Mouse (Mus musculus) forebrain, embryonic 14.5 days (tissue): Measurements from ENCODE around the gene Ankrd60. TPM values are rescaled to one million over a fixed set of nuclear protein-coding genes. Genes with fewer than 3 reads are reported as not detected.

ENCODE experiments used
- ATAC-seq: fragments of 200-750 bp; cut with Nextera tagmentation; 2 replicates; pipeline ENCODE4 v1.8.0; 2017; ENCODE audit warnings: mild to moderate bottlenecking, moderate library complexity
- DNase-seq: peaks from one replicate; pipeline ENCODE4 v3.0.0-alpha.2; 2015; ENCODE audit warnings: low spot score
- H3K27ac ChIP-seq: fragments of 300-500 bp; sonication (generic); 2 replicates; pipeline ENCODE4 v1.5.1; 2014; ENCODE audit warnings: low read depth, mild to moderate bottlenecking, control low read depth, low read length, moderate library complexity
- H3K27me3 ChIP-seq: fragments of 300-500 bp; sonication (generic); replicated peaks from 2 replicates; pipeline ENCODE4 v1.6.1; 2014; ENCODE audit warnings: low read length, control low read depth, mixed read lengths; ENCODE audit not compliant: control insufficient read depth, insufficient read depth
- H3K36me3 ChIP-seq: fragments of 300-500 bp; sonication (generic); 2 replicates; pipeline ENCODE4 v1.6.1; 2014; ENCODE audit warnings: low read length, control low read depth; ENCODE audit not compliant: control insufficient read depth, insufficient read depth
- H3K4me1 ChIP-seq: fragments of 300-500 bp; sonication (generic); 2 replicates; pipeline ENCODE4 v1.6.1; 2014; ENCODE audit warnings: antibody characterized with exemption, low read length, control low read depth; ENCODE audit not compliant: control insufficient read depth, insufficient read depth
- H3K4me2 ChIP-seq: fragments of 300-500 bp; sonication (generic); 2 replicates; pipeline ENCODE4 v1.6.1; 2014; ENCODE audit warnings: mild to moderate bottlenecking, control low read depth, low read length
- H3K4me3 ChIP-seq: fragments of 300-500 bp; sonication (generic); 2 replicates; pipeline ENCODE4 v1.5.1; 2014; ENCODE audit warnings: low read depth, low read length, control low read depth
- H3K9ac ChIP-seq: fragments of 300-500 bp; sonication (generic); 2 replicates; pipeline ENCODE4 v1.6.1; 2014; ENCODE audit warnings: mild to moderate bottlenecking, low read length, control low read depth, moderate library complexity
- H3K9me3 ChIP-seq: fragments of 300-500 bp; sonication (generic); replicated peaks from 2 replicates; pipeline ENCODE4 v1.6.1; 2016; ENCODE audit warnings: low read length, control low read depth, mixed read lengths; ENCODE audit not compliant: control insufficient read depth
- WGBS: fragments of 180-500 bp; shearing (Covaris S2); extraction: QIAGEN DNeasy Blood & Tissue Kit; methylation state at CpG from one replicate; pipeline ENCODE4 v1.1.7; 2014; 5-methylcytosine and 5-hydroxymethylcytosine counted together
- polyA plus RNA-seq: library from polyadenylated mRNA; unstranded; fragments of >200 nt; fragmentation: Nextera tagmentation; extraction: Ambion mirVana; gene quantifications from 2 replicates; pipeline ENCODE4 v1.2.1, GENCODE M21; 2014

Gene Ankrd60
- not detected in 2 replicates for polyA plus RNA-seq

DNA sequence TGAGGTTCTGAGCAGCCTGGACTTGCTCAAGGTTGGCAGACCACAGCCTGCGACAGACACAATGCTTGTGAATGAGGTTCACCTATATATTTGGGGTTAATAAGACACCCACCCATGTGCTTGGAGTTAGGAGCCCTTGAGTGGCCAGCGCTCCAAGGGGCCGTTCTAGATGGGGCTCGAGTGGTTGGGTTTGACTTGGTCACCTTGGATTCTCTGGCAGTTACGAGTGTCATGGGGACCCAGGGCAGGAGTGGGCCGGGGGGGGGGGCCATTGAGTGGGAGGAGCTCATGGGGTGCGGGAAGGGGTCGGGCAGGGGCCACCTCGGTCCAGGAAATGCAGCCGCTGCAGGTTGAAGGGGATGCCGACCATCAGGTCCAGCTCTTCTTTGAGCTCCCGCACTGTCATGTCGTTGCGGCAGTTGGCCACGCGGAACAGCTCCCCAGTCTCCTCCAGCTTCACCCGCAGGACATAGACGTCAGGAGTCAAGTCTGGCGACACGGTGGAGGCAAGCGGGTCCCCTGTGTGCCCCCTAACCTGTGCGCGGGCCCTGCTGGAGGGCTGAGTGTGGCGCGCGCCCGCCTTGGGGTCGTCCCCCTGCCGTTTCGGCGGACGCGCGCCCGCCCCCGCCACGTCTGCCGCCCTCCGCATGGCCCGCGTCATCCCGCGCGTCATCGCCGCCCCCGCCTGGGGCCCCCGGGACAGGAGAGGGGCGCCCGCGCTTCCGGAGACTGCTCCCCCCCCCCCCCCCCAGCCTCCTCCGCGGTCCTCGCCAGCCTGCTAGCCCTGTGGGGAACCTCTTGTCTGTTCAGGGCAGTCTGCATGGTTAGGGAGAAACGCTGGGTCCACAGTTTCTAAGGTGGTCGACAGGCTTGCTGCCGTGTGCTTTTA, at the start of gene Ankrd60:
Gene Ankrd60 (minus strand): TSS at position 697 of the 889 bp plus-strand sequence.
- H3K36me3 ChIP-seq = no peaks in the 10 kb centered on the region
- H3K27ac ChIP-seq = no peak within 1 kb of the TSS
- no peaks in the 10 kb centered on the region for H3K4me1 ChIP-seq
- ATAC-seq (peak; percentile 66), DNase-seq (peak; percentile 21)
- 10% methylated on average over 55 of the region's 58 CpGs for WGBS
- H3K4me2 ChIP-seq = peak within 1 kb of the TSS; percentile 73
- peak within 1 kb of the TSS; percentile 36 for H3K4me3 ChIP-seq
- 0 out of 2 replicates have a peak, but pooled peaks cover 3% of the 10 kb centered on the region for H3K27me3 ChIP-seq
- no peaks in the 10 kb centered on the region for H3K9me3 ChIP-seq
- H3K9ac ChIP-seq = peak within 1 kb of the TSS; percentile 45; the same call in 1 of the 2 replicates

GRCm38 (mm10) chr2:173625786-173626185, 47.6 kb upstream of the Ankrd60 start:
- Histone ChIP-seq H3K4me3 (no peak overlapping the region), H3K4me1 (no peaks in the 10 kb centered on the region), H3K9me3 (no peaks in the 10 kb centered on the region), H3K9ac (no peak overlapping the region), H3K27ac (no peak overlapping the region), H3K27me3 (no peaks in the 10 kb centered on the region), H3K36me3 (no peaks in the 10 kb centered on the region), H3K4me2 (no peak overlapping the region)
- 86% methylated on average over 3 of the region's 3 CpGs for WGBS
- no peak for ATAC-seq
- no peak for DNase-seq

GRCm38 (mm10) chr2:173624667-173625066, 46.5 kb upstream of the Ankrd60 start:
- DNase-seq (no peak), ATAC-seq (no peak)
- Histone ChIP-seq H3K9me3 (no peaks in the 10 kb centered on the region), H3K4me2 (no peak overlapping the region), H3K27ac (no peak overlapping the region), H3K9ac (no peak overlapping the region), H3K27me3 (no peaks in the 10 kb centered on the region), H3K4me3 (no peak overlapping the region), H3K4me1 (no peaks in the 10 kb centered on the region), H3K36me3 (no peaks in the 10 kb centered on the region)
- 86% methylated on average over 7 of the region's 7 CpGs for WGBS

GRCm38 (mm10) chr2:173622173-173622601, 44.0 kb upstream of the Ankrd60 start:
- no peak for DNase-seq
- H3K9ac ChIP-seq = no peak overlapping the region
- H3K9me3 ChIP-seq = no peaks in the 10 kb centered on the region
- no peak overlapping the region for H3K4me3 ChIP-seq
- ATAC-seq = no peak
- no peak overlapping the region for H3K27ac ChIP-seq
- no peaks in the 10 kb centered on the region for H3K27me3 ChIP-seq
- 83% methylated on average over 7 of the region's 7 CpGs for WGBS
- H3K36me3 ChIP-seq = no peaks in the 10 kb centered on the region
- no peaks in the 10 kb centered on the region for H3K4me1 ChIP-seq
- H3K4me2 ChIP-seq = no peak overlapping the region

DNA sequence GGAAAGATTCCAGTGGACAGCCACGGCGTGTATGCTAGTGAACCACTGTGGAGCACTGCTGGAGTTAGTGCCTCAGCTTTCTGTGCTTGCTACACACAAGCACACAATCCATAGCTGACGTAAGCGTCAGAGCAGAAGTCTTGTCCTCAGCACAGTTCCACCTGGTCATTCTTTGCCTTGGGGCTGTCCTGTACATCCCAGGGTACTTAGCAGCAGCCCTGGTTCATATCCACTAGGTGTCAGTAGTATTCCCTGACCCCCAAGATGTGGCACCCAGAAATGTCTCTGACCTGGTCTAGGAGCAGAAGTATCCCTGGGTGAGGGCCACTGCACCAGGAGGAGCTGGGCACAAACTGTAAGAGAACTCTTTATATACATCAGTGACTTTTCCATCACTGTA, 42.5 kb upstream of the Ankrd60 start:
- H3K27me3 ChIP-seq = no peaks in the 10 kb centered on the region
- H3K4me1 ChIP-seq = no peaks in the 10 kb centered on the region
- H3K4me3 ChIP-seq = no peak overlapping the region
- no peaks in the 10 kb centered on the region; the same call in 1 of the 2 replicates for H3K9me3 ChIP-seq
- ATAC-seq (no peak), DNase-seq (no peak)
- no peaks in the 10 kb centered on the region for H3K36me3 ChIP-seq
- 95% methylated on average over 4 of the region's 4 CpGs for WGBS
- H3K27ac ChIP-seq = no peak overlapping the region
- no peak overlapping the region for H3K4me2 ChIP-seq
- H3K9ac ChIP-seq = no peak overlapping the region

- no peaks in the 10 kb centered on the region for H3K4me1 ChIP-seq
- DNase-seq (no peak), ATAC-seq (no peak)
- H3K9me3 ChIP-seq = no peaks in the 10 kb centered on the region; the same call in 1 of the 2 replicates
- no peak overlapping the region for H3K4me3 ChIP-seq
- H3K36me3 ChIP-seq = peaks cover 8% of the 10 kb centered on the region; the same call in 1 of the 2 replicates
- no peak overlapping the region for H3K4me2 ChIP-seq
- H3K27ac ChIP-seq = no peak overlapping the region
- no peak overlapping the region for H3K9ac ChIP-seq
- 95% methylated on average over 5 of the region's 5 CpGs for WGBS
- H3K27me3 ChIP-seq = no peaks in the 10 kb centered on the region
Observed at GRCm38 (mm10) chr2:173619132-173619531, 41.0 kb upstream of the Ankrd60 start.

DNA sequence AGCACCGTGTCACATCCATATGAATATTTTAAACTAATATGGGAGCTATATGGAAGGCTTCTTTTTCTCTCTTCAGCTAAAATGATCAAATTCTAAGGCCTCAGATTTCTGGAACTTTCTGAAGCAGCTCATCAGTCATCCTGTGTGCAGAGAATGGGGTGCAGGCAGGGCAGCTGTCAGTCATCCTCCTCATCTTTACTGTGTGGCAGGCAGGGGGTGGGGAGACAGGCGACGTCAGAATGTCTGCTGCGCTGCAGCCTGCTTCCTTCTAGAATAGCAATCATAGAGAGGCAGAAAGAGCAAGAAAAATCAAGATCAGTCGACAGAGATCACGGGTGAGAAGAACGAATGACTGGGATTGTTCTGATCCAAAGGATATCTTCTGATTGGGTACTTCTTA, 38.0 kb upstream of the Ankrd60 start:
- H3K27me3 ChIP-seq = no peaks in the 10 kb centered on the region
- no peak overlapping the region for H3K9ac ChIP-seq
- H3K36me3 ChIP-seq = peaks cover 8% of the 10 kb centered on the region; the same call in 1 of the 2 replicates
- DNase-seq (no peak), ATAC-seq (no peak)
- no peak overlapping the region for H3K4me3 ChIP-seq
- H3K9me3 ChIP-seq = no peaks in the 10 kb centered on the region; the same call in 1 of the 2 replicates
- H3K4me2 ChIP-seq = no peak overlapping the region
- WGBS = 63% methylated on average over 7 of the region's 7 CpGs
- H3K27ac ChIP-seq = no peak overlapping the region; the same call in 1 of the 2 replicates
- H3K4me1 ChIP-seq = no peaks in the 10 kb centered on the region

DNA sequence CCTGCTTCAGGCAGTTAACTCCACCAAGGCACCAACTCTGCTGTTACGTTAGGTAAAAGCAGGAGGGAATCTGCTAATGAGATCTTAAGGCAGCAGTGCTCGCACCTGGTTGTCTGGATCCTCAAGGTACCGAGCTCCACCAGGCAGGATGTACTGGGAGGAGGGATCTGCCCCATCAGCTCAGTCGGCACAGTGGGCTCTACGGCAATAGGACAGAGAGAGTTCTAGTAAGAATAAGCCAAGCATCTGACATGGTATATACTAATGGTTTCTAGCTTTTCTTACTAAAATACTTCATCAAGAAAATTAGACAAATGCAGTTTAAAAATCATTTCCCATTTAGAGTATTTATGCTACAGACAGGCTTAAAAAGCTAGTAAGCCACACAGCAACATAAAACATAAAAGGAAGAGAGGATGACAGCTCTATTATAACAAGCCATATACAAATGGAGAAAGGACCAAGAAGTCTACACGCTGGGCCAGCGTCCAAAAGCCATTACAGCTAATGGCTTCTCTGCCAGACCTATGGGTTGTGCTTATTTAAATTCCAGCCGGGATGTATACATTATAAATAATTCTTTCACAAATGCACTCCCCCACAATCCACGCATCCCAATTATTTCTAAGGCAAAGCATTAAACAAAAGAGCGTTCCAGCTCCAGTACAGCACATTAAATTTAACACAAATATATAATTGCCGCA, 37.4 kb upstream of the Ankrd60 start:
- H3K27ac ChIP-seq = no peak overlapping the region
- no peak overlapping the region for H3K4me2 ChIP-seq
- ATAC-seq (peak; percentile 48; the same call in 1 of the 2 replicates), DNase-seq (peak; percentile 56)
- no peaks in the 10 kb centered on the region for H3K27me3 ChIP-seq
- H3K9me3 ChIP-seq = no peaks in the 10 kb centered on the region; the same call in 1 of the 2 replicates
- H3K4me3 ChIP-seq = no peak overlapping the region
- peaks cover 8% of the 10 kb centered on the region; the same call in 1 of the 2 replicates for H3K36me3 ChIP-seq
- no peak overlapping the region for H3K9ac ChIP-seq
- WGBS = 60% methylated on average over 11 of the region's 11 CpGs
- no peaks in the 10 kb centered on the region for H3K4me1 ChIP-seq
